Mouse (Mus musculus) hindbrain, embryonic 13.5 days (tissue): ENCODE results near the gene Fcnb. TPM values are rescaled to one million over a fixed set of nuclear protein-coding genes. Genes with fewer than 3 reads are reported as not detected.

Source experiments
- ATAC-seq: fragments of 200-750 bp; cut with Nextera tagmentation; 2 replicates; pipeline ENCODE4 v1.8.0; 2017; ENCODE audit warnings: moderate TSS enrichment; ENCODE audit not compliant: low FRiP score
- H3K27ac ChIP-seq: fragments of 300-500 bp; sonication (generic); 2 replicates; pipeline ENCODE4 v1.5.1; 2015; ENCODE audit warnings: inconsistent platforms, mild to moderate bottlenecking, moderate library complexity
- H3K27me3 ChIP-seq: fragments of 300-500 bp; sonication (generic); 2 replicates; pipeline ENCODE4 v1.6.1; 2015; ENCODE audit warnings: mild to moderate bottlenecking, inconsistent platforms
- H3K36me3 ChIP-seq: fragments of 300-500 bp; sonication (generic); 2 replicates; pipeline ENCODE4 v1.6.1; 2015; ENCODE audit warnings: mild to moderate bottlenecking, inconsistent platforms
- H3K4me1 ChIP-seq: fragments of 300-500 bp; sonication (generic); replicated peaks from 2 replicates; pipeline ENCODE4 v1.6.1; 2015; ENCODE audit warnings: inconsistent platforms
- H3K4me2 ChIP-seq: fragments of 300-500 bp; sonication (generic); 2 replicates; pipeline ENCODE4 v1.6.1; 2015; ENCODE audit warnings: inconsistent platforms, mild to moderate bottlenecking, moderate library complexity
- H3K4me3 ChIP-seq: fragments of 300-500 bp; sonication (generic); 2 replicates; pipeline ENCODE4 v1.5.1; 2015; ENCODE audit warnings: mild to moderate bottlenecking, inconsistent platforms
- H3K9ac ChIP-seq: fragments of 300-500 bp; sonication (generic); 2 replicates; pipeline ENCODE4 v1.6.1; 2015; ENCODE audit warnings: mild to moderate bottlenecking, inconsistent platforms
- H3K9me3 ChIP-seq: fragments of 300-500 bp; sonication (generic); 2 replicates; pipeline ENCODE4 v1.6.1; 2016; ENCODE audit warnings: inconsistent platforms
- WGBS: fragments of 180-500 bp; shearing (Covaris S2); methylation state at CpG from one replicate; pipeline ENCODE4 v1.1.7; 2015; 5-methylcytosine and 5-hydroxymethylcytosine counted together
- polyA plus RNA-seq: library from polyadenylated mRNA; unstranded; fragments of >200 nt; fragmentation: Nextera tagmentation; extraction: Ambion mirVana; gene quantifications from 2 replicates; pipeline ENCODE4 v1.2.1, GENCODE M21; 2015

The Fcnb gene
- polyA plus RNA-seq, 1 experiment from 2014 or later, result 0.19 TPM

DNA sequence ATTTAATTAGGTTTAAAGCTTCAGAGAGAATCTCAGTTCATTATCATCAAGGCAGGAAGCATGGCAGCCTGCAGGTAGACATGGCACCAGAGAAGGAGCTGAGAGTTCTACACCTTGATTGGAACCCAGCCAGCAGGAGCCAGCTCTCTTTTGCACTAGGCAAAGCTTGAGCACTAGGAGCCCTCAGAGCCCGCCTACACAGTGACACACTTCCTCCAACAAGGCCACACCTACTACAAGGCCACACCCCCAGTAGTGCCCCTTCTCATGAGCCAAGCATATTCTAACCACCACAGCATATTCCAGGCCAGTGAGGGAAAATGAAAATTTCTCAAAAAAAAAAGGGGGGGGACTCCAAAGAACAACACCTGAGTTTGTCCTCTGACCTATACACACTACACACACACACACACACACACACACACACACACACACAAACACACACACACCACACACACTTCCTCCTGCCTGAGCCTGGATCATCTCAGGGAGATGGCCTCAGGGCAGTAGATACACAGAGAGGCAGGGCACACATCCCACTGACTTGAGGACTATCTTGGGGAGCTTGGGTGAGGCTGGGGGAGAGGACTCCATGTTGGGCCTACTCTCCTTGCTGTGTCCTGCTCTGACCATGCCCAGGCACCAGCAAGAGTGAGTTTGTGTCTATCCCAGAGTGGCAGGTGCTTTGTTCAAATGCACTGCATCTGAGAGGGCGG lies 16.7 kb downstream of the Fcnb start:
- no peak for ATAC-seq
- Histone ChIP-seq H3K4me2 (no peak overlapping the region), H3K27ac (0 out of 2 replicates have a peak overlapping the region, but pooled peaks have one; percentile 40), H3K9me3 (no peaks in the 10 kb centered on the region), H3K27me3 (no peaks in the 10 kb centered on the region), H3K36me3 (no peaks in the 10 kb centered on the region), H3K4me3 (no peak overlapping the region), H3K4me1 (peaks cover 20% of the 10 kb centered on the region), H3K9ac (no peak overlapping the region)
- WGBS, result 62% methylated on average over 2 of the region's 2 CpGs

DNA sequence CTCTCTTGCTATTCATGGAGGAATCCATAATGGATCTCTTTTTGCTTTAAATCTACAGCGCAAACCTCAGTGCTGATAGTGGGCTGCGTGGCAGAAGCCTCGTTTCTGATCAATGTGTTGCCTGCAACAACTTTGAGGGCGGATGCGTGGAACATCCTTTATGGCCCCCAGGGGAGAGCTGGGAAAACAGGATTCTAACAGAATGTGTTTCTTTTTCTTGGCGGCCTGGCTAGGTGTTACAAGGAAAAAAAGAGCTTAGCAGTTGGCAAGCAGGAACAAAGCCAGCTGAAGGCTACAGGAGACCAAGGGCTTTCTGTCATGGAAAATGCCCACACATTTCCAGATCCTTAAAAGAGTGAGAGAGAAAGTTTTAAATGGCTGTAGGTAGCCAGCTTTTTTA lies 17.5 kb downstream of the Fcnb start:
- Histone ChIP-seq H3K4me1 (peaks cover 20% of the 10 kb centered on the region), H3K4me2 (no peak overlapping the region), H3K9me3 (no peaks in the 10 kb centered on the region), H3K27me3 (no peaks in the 10 kb centered on the region), H3K4me3 (no peak overlapping the region), H3K36me3 (no peaks in the 10 kb centered on the region), H3K9ac (no peak overlapping the region), H3K27ac (peak overlapping the region; percentile 26; the same call in 1 of the 2 replicates)
- ATAC-seq, result no peak
- 65% methylated on average over 6 of the region's 6 CpGs for WGBS

DNA sequence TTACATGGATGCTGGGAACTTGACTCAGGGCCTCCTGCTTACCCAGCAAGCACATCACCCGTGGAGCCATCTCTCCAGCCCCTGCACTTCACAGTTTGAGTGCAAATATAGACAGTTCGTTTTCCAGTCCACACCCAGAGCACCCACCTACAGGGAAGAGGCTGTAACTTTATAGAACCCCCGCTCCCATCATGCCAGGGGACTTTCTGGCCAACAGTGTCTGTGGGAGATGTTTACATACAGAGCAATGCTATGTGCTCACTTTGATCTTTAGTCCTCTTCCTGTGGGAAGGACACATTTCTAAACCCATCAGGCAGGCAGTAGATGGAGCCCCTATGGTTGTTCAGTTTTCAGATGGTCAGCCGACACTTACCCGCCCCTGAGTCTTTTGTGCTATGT lies 18.0 kb downstream of the Fcnb start:
- Histone ChIP-seq H3K36me3 (no peaks in the 10 kb centered on the region), H3K9me3 (no peaks in the 10 kb centered on the region), H3K27ac (peak overlapping the region; percentile 26; the same call in 1 of the 2 replicates), H3K27me3 (no peaks in the 10 kb centered on the region), H3K4me3 (no peak overlapping the region), H3K4me1 (peaks cover 20% of the 10 kb centered on the region), H3K9ac (no peak overlapping the region), H3K4me2 (no peak overlapping the region)
- no peak for ATAC-seq
- WGBS, result 84% methylated on average over 5 of the region's 5 CpGs

DNA sequence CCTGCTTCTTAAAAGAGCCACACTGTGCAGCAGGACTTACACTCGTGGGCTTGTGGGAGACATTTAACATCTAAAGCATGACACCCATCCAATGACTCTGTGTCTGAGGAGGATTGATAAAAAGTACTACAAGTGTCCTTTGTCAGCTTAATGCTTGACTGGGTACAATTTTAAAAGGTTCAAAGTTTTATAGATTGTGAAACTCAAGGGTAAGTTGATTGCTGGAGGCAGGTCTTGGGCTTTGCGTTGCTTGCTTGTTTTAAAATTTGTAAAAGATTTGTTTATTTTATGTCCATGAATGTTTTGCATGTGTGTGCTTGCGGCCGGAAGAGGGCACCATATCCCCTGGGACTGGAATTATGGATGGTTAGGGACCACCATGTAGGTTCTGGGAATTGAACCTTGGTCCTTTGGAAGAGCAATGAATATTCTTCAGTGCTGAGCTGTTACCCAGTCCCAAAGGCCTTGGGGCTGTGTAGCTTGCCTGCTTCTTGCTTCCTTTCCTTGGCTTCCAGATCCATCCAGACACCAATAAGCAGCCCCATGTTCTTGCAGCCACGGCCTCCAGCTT lies 19.5 kb downstream of the Fcnb start:
- Histone ChIP-seq H3K27me3 (no peaks in the 10 kb centered on the region), H3K4me2 (no peak overlapping the region), H3K9me3 (no peaks in the 10 kb centered on the region), H3K9ac (no peak overlapping the region), H3K36me3 (no peaks in the 10 kb centered on the region), H3K27ac (no peak overlapping the region), H3K4me1 (peaks cover 20% of the 10 kb centered on the region), H3K4me3 (no peak overlapping the region)
- WGBS, result 90% methylated on average over 5 of the region's 5 CpGs
- no peak for ATAC-seq

DNA sequence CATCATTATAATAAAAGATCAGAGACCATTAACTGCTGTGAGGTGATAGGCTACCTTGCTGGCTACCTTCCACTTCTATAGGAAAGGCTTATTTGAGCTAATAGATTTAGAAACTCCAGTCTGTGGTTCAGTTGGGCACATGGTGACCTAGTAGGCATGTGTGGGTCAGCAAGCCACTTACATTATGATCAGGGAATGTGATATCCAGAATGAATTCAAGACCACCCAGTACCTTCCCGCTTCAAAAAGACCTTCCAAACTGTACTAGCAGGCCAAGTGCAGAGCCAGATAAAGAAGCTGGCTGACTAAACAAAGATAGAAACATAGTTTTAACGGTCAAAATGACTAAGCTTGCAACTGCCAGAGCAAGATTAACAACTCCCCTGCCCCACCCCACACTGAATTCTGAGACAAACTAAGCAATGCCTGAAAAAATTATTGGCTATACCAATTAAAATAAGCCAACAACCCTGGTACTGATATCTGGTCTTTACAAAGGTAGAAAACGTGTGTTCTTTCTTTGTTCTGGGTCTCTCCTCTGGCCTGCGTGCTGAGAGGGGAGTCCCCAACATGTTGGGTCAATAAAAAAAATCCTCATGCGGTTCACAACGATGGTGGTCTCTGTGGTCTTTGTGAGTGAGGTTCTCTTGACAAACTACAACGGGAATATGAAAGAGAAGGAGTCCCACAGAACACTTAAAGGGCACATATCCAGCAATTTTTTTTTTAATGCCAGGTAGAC lies 20.2 kb downstream of the Fcnb start:
- Histone ChIP-seq H3K4me3 (no peak overlapping the region), H3K4me2 (no peak overlapping the region), H3K36me3 (no peaks in the 10 kb centered on the region), H3K9ac (no peak overlapping the region), H3K9me3 (no peaks in the 10 kb centered on the region), H3K4me1 (peaks cover 20% of the 10 kb centered on the region), H3K27ac (no peak overlapping the region), H3K27me3 (no peaks in the 10 kb centered on the region)
- whole genome bisulfite sequencing, result 87% methylated on average over 7 of the region's 7 CpGs
- no peak for ATAC-seq

DNA sequence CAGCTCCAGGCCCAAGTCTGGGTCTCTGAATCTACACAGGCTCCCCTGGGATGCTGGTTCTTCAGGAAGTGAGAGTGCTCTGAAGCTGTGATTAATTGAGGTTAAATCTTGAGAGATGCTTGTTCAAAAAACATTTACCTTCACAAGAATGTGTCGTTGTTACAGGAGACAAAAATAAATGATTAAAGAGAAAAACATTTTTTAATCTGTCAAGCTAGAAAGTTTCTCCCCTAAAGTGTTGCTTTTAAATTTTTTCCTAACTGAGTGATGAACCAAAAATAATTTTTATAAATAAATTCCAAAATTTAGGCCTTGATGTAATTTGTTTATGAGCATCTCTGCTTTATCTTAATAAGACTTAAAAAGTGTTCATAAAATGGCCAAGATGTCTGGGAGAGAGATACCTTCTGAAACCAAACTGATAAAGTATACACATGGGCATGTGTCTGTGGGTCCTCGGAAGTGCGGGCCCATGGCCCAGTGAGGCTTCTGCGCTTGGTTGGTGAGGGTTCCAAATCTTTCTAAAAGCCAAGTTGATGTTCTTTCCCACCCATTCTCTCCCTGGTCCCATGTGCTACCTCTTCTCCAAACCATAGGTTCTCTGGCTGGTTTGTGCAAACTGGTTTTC lies 20.9 kb downstream of the Fcnb start:
- 94% methylated on average over 4 of the region's 4 CpGs for WGBS
- H3K36me3 ChIP-seq, result no peaks in the 10 kb centered on the region
- no peak for ATAC-seq
- H3K9me3 ChIP-seq, result no peaks in the 10 kb centered on the region
- H3K27me3 ChIP-seq, result no peaks in the 10 kb centered on the region
- peaks cover 16% of the 10 kb centered on the region for H3K4me1 ChIP-seq
- H3K4me3 ChIP-seq, result no peak overlapping the region
- no peak overlapping the region for H3K9ac ChIP-seq
- no peak overlapping the region for H3K27ac ChIP-seq
- no peak overlapping the region for H3K4me2 ChIP-seq

DNA sequence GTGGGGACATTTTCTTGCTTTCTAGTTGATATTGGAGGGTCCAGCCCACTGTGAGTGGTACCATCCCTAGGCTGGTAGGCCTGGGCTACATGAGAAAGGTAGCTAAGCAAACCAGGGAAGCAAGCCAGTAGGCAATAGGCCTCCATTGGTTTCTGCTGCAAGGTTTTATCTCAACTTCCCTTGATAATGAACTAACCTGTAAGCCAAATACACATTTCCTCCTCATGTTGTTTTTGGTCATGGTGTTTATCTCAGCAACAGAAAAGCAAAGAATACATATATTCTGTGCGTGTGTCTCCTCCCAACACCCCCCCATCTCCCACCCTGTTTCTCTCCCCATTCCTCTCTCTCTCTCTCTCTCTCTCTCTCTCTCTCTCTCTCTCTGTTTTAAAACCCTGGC lies 24.8 kb downstream of the Fcnb start:
- 100% methylated on average over 1 of the region's 1 CpGs for WGBS
- Histone ChIP-seq H3K4me1 (no peaks in the 10 kb centered on the region), H3K9ac (no peak overlapping the region), H3K4me3 (no peak overlapping the region), H3K27ac (no peak overlapping the region), H3K36me3 (no peaks in the 10 kb centered on the region), H3K9me3 (no peaks in the 10 kb centered on the region), H3K4me2 (no peak overlapping the region), H3K27me3 (no peaks in the 10 kb centered on the region)
- no peak for ATAC-seq

DNA sequence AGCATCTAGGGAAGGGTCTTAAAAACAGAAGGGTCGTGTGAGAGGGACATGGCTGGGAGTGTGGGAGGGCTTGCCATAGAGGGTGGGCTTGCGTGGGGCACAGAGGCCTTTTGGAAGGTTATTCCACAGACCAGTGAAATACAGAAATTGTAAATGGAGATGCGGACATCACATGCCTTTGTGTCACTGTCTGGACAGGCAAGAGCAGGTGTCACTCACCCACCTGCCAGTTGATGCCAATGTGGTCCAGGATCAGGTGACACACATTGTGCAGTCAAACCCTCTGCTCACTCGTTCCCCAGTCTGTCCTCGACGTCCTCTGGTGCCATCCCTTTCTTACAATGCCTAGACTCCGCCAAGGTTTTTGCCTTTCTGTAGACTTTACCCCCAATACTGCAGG lies 37.6 kb downstream of the Fcnb start:
- H3K36me3 ChIP-seq, result no peaks in the 10 kb centered on the region
- no peak for ATAC-seq
- no peaks in the 10 kb centered on the region for H3K27me3 ChIP-seq
- H3K9me3 ChIP-seq, result no peaks in the 10 kb centered on the region; the same call in 1 of the 2 replicates
- H3K9ac ChIP-seq, result no peak overlapping the region
- 84% methylated on average over 7 of the region's 7 CpGs for WGBS
- no peak overlapping the region for H3K4me2 ChIP-seq
- no peak overlapping the region for H3K4me3 ChIP-seq
- no peak overlapping the region for H3K27ac ChIP-seq
- no peaks in the 10 kb centered on the region for H3K4me1 ChIP-seq

DNA sequence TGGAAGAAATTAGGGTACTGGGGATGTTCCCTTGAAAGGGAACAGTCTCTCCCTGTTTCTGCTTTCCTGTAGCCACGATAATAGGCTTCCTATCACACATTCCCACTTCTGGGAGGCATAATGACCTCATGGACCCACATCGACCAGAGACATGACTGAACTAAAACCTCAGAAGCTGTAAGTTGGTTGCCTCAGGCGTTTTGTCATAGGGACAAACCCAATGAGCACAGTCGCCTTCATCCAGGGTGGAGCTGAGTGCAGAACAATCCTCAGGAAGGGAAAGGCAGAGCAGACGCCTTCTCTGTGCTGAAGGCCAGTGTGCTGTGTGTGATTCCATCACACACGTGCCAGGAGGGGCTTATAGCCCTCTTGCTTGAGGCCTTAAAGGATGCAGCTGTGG lies 38.4 kb downstream of the Fcnb start:
- no peak for ATAC-seq
- H3K4me1 ChIP-seq, result no peaks in the 10 kb centered on the region
- no peaks in the 10 kb centered on the region; the same call in 1 of the 2 replicates for H3K9me3 ChIP-seq
- 77% methylated on average over 6 of the region's 6 CpGs for WGBS
- no peak overlapping the region for H3K9ac ChIP-seq
- H3K27ac ChIP-seq, result no peak overlapping the region
- no peaks in the 10 kb centered on the region for H3K36me3 ChIP-seq
- no peak overlapping the region for H3K4me3 ChIP-seq
- no peak overlapping the region for H3K4me2 ChIP-seq
- no peaks in the 10 kb centered on the region for H3K27me3 ChIP-seq

DNA sequence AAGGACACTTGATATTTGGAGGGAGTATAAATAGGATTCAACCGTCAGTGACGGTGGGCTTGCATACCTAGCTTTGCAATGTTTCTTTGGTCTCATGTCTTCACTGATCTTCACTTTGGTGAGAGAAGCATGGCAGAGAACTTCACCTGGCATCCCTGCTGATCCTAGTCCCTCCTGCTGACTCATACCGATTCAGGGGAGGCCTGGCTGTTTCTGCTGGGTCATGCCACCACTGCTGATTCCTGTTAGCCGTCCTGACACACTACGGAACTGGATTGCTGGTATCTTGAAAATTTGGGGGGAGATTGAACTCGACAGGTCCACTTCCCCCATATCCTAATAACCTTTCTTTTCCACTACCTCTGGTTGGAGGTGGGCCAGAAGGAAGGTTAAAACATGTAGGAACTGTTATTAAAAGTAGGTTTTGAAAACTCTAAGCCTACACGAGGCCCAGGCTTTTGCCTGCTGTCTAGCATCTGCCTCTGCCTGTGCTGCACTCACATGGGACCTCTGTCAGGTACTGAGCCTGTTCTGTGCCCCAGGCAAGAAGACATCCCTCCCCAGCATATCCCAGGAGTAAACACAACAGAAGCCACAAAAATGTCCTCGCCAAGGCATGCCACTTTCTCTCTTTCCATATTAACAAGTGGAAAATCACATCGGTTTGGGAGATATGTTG lies 39.6 kb downstream of the Fcnb start:
- H3K27me3 ChIP-seq, result no peaks in the 10 kb centered on the region
- 93% methylated on average over 9 of the region's 9 CpGs for WGBS

DNA sequence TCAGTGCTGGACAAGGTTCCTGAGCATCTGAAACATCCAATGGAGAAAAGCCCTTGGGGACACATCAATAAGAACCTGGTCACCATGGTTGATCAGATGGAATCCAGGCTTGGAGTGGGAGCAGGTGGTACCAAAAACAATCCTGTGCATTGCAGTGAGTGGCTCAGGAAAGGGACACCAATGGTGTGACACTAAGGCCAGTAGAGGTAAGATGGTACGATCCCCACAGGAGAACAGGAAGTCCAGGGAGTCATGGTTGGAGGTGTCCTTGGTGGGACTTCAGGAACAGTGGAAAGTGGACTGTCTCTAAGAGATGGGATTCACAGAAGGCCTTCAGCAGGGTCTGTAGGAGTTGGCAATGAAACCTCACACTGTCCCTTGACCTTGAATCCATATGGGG lies 44.2 kb downstream of the Fcnb start:
- Histone ChIP-seq H3K4me1 (peaks cover 19% of the 10 kb centered on the region), H3K36me3 (no peaks in the 10 kb centered on the region), H3K9ac (no peak overlapping the region), H3K4me2 (no peak overlapping the region), H3K27ac (no peak overlapping the region), H3K27me3 (0 out of 2 replicates have a peak, but pooled peaks cover 4% of the 10 kb centered on the region), H3K4me3 (no peak overlapping the region), H3K9me3 (no peaks in the 10 kb centered on the region; the same call in 1 of the 2 replicates)
- no peak for ATAC-seq
- 97% methylated on average over 1 of the region's 1 CpGs for WGBS

More for the DNA sequence above, 39.6 kb downstream of the Fcnb start:
- H3K9ac ChIP-seq, result no peak overlapping the region
- H3K4me3 ChIP-seq, result no peak overlapping the region
- H3K27ac ChIP-seq, result no peak overlapping the region
- no peaks in the 10 kb centered on the region for H3K4me1 ChIP-seq
- H3K9me3 ChIP-seq, result no peaks in the 10 kb centered on the region; the same call in 1 of the 2 replicates
- H3K4me2 ChIP-seq, result no peak overlapping the region
- no peak for ATAC-seq
- H3K36me3 ChIP-seq, result no peaks in the 10 kb centered on the region
